Mouse (Mus musculus) megakaryocyte, embryonic 14.5 days (primary cell): ENCODE data around the gene Sgip1.

ENCODE experiments used
- FLI1 ChIP-seq: IDR thresholded peaks from 2 replicates; pipeline ENCODE4 v1.6.1; 2012; ENCODE audit warnings: low read length, inconsistent platforms, mixed read lengths
- GATA1 ChIP-seq: IDR thresholded peaks from 3 replicates; pipeline ENCODE4 v1.6.1; 2012; ENCODE audit warnings: mixed read lengths, low read length, inconsistent platforms, borderline replicate concordance

DNA sequence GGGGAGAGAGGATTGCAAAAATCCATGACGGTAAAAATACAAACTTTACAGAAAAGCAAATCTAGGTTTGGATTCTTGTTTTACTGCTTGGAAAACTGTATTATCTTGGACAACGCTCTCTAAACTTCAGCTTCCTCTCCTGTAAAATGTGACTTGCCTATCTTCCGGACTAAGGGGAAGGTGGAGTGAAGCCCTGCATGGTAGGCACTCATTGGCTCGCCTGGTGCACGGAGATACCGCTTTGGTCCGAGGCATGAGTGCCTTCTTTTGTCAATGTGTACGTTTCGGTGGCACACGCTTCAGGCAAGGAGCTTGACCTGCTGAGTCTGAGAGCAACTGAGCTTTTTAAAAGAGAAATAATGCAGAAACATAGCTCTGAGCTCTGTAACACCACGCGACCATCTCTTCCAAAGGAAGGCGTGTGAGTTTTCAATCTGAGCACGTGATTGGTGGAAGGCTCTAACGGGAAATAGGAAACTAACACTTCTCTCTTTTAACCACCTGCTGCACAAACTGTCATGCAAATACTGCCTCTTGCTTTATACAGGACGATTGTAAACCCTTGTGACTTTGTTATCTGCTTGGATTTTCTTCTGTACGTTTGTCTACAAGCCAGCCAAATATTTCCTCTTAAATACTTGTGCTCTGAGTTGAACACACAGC lies 214.3 kb downstream of the Sgip1 start:
- TF ChIP-seq GATA1 (no peak), FLI1 (no peak)
